Mouse (Mus musculus) forebrain, embryonic 10.5 days (tissue): ENCODE results near the gene Lsamp. TPM values are rescaled to one million over a fixed set of nuclear protein-coding genes. Genes with fewer than 3 reads are reported as not detected.
"Not testable (repeated sequence)": the region's sequence is repeated elsewhere in the genome, so short reads cannot be mapped to it uniquely, and the experiment has no call there.

Experiments used
- DNase-seq: peaks from one replicate; pipeline ENCODE4 v3.0.0-alpha.2; 2017; ENCODE audit warnings: low spot score; ENCODE audit errors: extremely low spot score
- H3K27ac ChIP-seq: fragments of 300-500 bp; sonication (generic); 2 replicates; pipeline ENCODE4 v1.5.1; 2016; ENCODE audit warnings: mild to moderate bottlenecking
- H3K27me3 ChIP-seq: fragments of 300-500 bp; sonication (generic); 2 replicates; pipeline ENCODE4 v1.6.1; 2016; ENCODE audit warnings: mild to moderate bottlenecking; ENCODE audit not compliant: poor library complexity, severe bottlenecking
- H3K36me3 ChIP-seq: fragments of 300-500 bp; sonication (generic); replicated peaks from 2 replicates; pipeline ENCODE4 v1.6.1; 2016; ENCODE audit warnings: mild to moderate bottlenecking, moderate library complexity
- H3K4me1 ChIP-seq: fragments of 300-500 bp; sonication (generic); 2 replicates; pipeline ENCODE4 v1.6.1; 2016
- H3K4me3 ChIP-seq: fragments of 300-500 bp; sonication (generic); 2 replicates; pipeline ENCODE4 v1.5.1; 2016; ENCODE audit warnings: mild to moderate bottlenecking, moderate library complexity
- H3K9me3 ChIP-seq: fragments of 300-500 bp; sonication (generic); 2 replicates; pipeline ENCODE4 v1.6.1; 2016; ENCODE audit warnings: mild to moderate bottlenecking, moderate library complexity
- WGBS: fragments of 180-500 bp; shearing (Covaris S2); methylation state at CpG from one replicate; pipeline ENCODE4 v1.1.7; 2016; 5-methylcytosine and 5-hydroxymethylcytosine counted together
- polyA plus RNA-seq: library from polyadenylated mRNA; unstranded; fragments of >200 nt; fragmentation: Nextera tagmentation; extraction: Ambion mirVana; gene quantifications from 2 replicates; pipeline ENCODE4 v1.2.1, GENCODE M21; 2016

The Lsamp gene
- polyA plus RNA-seq, 1 experiment from 2014 or later = 13.7 TPM

GRCm38 (mm10) chr16:40557680-40558249 is 573.6 kb downstream of the Lsamp start:
- Histone ChIP-seq H3K36me3 (no peaks in the 10 kb centered on the region), H3K9me3 (no peaks in the 10 kb centered on the region), H3K27ac (no peak overlapping the region), H3K27me3 (no peaks in the 10 kb centered on the region), H3K4me3 (no peak overlapping the region), H3K4me1 (no peaks in the 10 kb centered on the region)
- no peak for DNase-seq
- WGBS = 91% methylated on average over 5 of the region's 5 CpGs

GRCm38 (mm10) chr16:40567431-40567941 is 583.3 kb downstream of the Lsamp start:
- Histone ChIP-seq H3K4me3 (no peak overlapping the region), H3K27ac (no peak overlapping the region), H3K36me3 (no peaks in the 10 kb centered on the region), H3K27me3 (no peaks in the 10 kb centered on the region), H3K9me3 (no peaks in the 10 kb centered on the region), H3K4me1 (no peaks in the 10 kb centered on the region)
- no peak for DNase-seq
- 88% methylated on average over 9 of the region's 9 CpGs for WGBS

- no peak for DNase-seq
- WGBS = 87% methylated on average over 12 of the region's 12 CpGs
- H3K27me3 ChIP-seq = no peaks in the 10 kb centered on the region
- no peak overlapping the region for H3K27ac ChIP-seq
- no peak overlapping the region for H3K4me3 ChIP-seq
- H3K4me1 ChIP-seq = no peaks in the 10 kb centered on the region
- no peaks in the 10 kb centered on the region for H3K36me3 ChIP-seq
- no peaks in the 10 kb centered on the region for H3K9me3 ChIP-seq
These were observed 588.1 kb downstream of the Lsamp start for GRCm38 (mm10) chr16:40572085-40572745.

- Histone ChIP-seq H3K36me3 (no peaks in the 10 kb centered on the region), H3K4me3 (no peak overlapping the region), H3K9me3 (no peaks in the 10 kb centered on the region), H3K27me3 (no peaks in the 10 kb centered on the region), H3K27ac (no peak overlapping the region), H3K4me1 (no peaks in the 10 kb centered on the region)
- DNase-seq = no peak
- WGBS = 72% methylated on average over 3 of the region's 3 CpGs
These were observed 597.9 kb downstream of the Lsamp start for GRCm38 (mm10) chr16:40582076-40582475.

- no peak overlapping the region for H3K27ac ChIP-seq
These were observed 609.0 kb downstream of the Lsamp start for GRCm38 (mm10) chr16:40593161-40593560.

GRCm38 (mm10) chr16:40601431-40602387 is 617.5 kb downstream of the Lsamp start:
- no peaks in the 10 kb centered on the region for H3K27me3 ChIP-seq
- H3K36me3 ChIP-seq = no peaks in the 10 kb centered on the region
- no peaks in the 10 kb centered on the region for H3K9me3 ChIP-seq
- 42% methylated on average over 4 of the region's 4 CpGs for WGBS
- DNase-seq = no peak
- H3K27ac ChIP-seq = no peak overlapping the region
- H3K4me1 ChIP-seq = peaks cover 16% of the 10 kb centered on the region
- no peak overlapping the region for H3K4me3 ChIP-seq

More at GRCm38 (mm10) chr16:40593161-40593560, 609.0 kb downstream of the Lsamp start:
- Histone ChIP-seq H3K4me1 (peaks cover 10% of the 10 kb centered on the region), H3K27me3 (no peaks in the 10 kb centered on the region), H3K36me3 (no peaks in the 10 kb centered on the region), H3K9me3 (no peaks in the 10 kb centered on the region), H3K4me3 (no peak overlapping the region)
- DNase-seq = no peak
- WGBS = 89% methylated on average over 6 of the region's 6 CpGs

DNA sequence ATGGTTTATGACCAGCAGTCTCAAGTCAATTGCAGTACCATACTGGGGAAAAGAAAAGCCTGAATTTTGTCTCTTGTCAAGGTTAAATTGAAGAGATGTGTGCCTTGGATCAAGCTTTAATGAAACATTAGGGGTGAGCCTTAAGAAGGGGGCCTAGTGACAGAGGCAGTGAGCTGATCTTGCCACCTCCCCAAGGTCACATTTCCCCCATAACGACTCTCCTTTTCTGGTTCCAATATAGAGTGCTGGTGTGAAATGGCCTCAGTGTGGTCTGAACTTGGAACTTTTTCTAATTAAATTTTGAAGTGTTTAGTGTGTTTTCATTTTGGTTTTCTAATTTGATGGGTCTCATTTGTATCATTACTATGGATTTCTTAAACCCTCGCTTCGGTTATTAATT is 623.3 kb downstream of the Lsamp start:
- Histone ChIP-seq H3K36me3 (no peaks in the 10 kb centered on the region), H3K4me1 (no peaks in the 10 kb centered on the region), H3K4me3 (no peak overlapping the region), H3K27ac (no peak overlapping the region), H3K9me3 (no peaks in the 10 kb centered on the region), H3K27me3 (no peaks in the 10 kb centered on the region)
- 92% methylated on average over 3 of the region's 3 CpGs for WGBS
- no peak for DNase-seq

- H3K4me3 ChIP-seq, H3K36me3 ChIP-seq, H3K9me3 ChIP-seq, H3K27ac ChIP-seq, DNase-seq, H3K27me3 ChIP-seq, H3K4me1 ChIP-seq: not testable (repeated sequence)
- WGBS = 13% methylated on average over 1 of the region's 1 CpGs
These were observed 632.5 kb downstream of the Lsamp start for GRCm38 (mm10) chr16:40616697-40617096.

- not testable (repeated sequence) for H3K27me3 ChIP-seq, H3K9me3 ChIP-seq, H3K36me3 ChIP-seq, H3K4me3 ChIP-seq, H3K27ac ChIP-seq, DNase-seq, H3K4me1 ChIP-seq
- 68% methylated on average over 7 of the region's 7 CpGs for WGBS
These were observed 636.9 kb downstream of the Lsamp start for GRCm38 (mm10) chr16:40621086-40621485.

DNA sequence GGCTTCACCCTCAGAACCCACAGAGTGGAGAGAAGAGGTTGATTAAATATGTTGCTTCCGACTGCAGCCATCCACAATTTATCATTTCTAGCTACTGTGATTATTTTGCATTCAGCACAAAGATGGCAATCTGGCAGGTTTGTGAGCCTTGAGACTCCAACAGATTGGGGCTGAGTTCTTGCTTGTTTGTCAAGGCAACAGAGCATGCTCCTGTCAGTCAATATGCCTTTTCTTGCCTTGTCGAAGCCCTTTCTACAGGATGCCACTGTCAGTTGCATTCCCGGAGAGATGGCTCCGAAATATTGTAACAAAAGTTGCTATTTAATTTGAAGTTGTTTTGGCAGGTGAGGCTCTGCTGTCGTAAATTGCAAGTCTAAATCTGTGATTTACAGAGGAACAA is 643.0 kb downstream of the Lsamp start:
- no peak overlapping the region for H3K4me3 ChIP-seq
- H3K27ac ChIP-seq = no peak overlapping the region
- no peaks in the 10 kb centered on the region for H3K4me1 ChIP-seq
- no peaks in the 10 kb centered on the region for H3K9me3 ChIP-seq
- no peak for DNase-seq
- no peaks in the 10 kb centered on the region for H3K36me3 ChIP-seq
- H3K27me3 ChIP-seq = no peaks in the 10 kb centered on the region
- WGBS = 90% methylated on average over 5 of the region's 5 CpGs

DNA sequence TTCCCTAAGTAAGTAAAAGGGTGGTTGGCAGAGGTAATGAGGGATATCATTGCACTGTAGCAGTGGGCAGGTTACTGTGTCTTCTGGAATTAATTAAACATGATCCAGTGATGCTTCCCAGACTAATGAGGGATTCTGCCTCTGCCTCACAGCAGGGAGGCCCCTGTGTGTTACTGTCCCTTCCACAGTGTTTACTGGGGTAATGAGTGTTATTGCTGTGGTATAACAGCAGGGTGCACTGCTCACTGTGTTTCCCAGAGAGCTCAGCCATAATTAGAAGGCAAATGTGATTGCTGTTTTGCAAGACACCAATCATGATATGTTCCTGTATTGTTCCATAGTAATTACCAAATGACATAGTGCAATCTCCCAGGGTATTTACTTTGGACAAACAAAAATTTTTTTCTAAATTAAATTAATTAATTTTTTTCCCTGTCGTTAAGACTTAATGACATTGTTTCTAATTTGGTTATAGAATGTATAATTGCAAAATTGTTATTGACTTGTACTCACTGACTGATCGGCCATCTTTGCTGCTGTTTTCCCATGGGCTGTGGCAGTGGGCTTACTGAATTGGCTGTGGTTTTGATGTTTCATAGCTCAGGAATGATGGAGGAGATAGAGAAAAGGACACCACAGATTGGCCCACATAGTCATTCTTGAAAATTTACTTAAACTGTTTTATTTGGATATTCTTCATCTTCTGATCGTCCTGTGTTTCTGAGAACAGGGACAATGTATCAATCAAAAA is 655.6 kb downstream of the Lsamp start:
- 81% methylated on average over 3 of the region's 3 CpGs for WGBS
- Histone ChIP-seq H3K36me3 (no peaks in the 10 kb centered on the region), H3K4me3 (no peak overlapping the region), H3K9me3 (no peaks in the 10 kb centered on the region), H3K27ac (no peak overlapping the region), H3K27me3 (peaks cover 20% of the 10 kb centered on the region; the same call in 1 of the 2 replicates), H3K4me1 (no peaks in the 10 kb centered on the region)
- no peak for DNase-seq

GRCm38 (mm10) chr16:40652800-40653199 is 668.6 kb downstream of the Lsamp start:
- no peak overlapping the region for H3K27ac ChIP-seq
- no peaks in the 10 kb centered on the region for H3K9me3 ChIP-seq
- no peaks in the 10 kb centered on the region for H3K4me1 ChIP-seq
- H3K27me3 ChIP-seq = no peaks in the 10 kb centered on the region
- DNase-seq = no peak
- WGBS = 89% methylated on average over 5 of the region's 5 CpGs
- no peak overlapping the region for H3K4me3 ChIP-seq
- H3K36me3 ChIP-seq = no peaks in the 10 kb centered on the region
